Mouse (Mus musculus): ENCODE data around the gene Hsd17b2.

Gene Hsd17b2

DNA sequence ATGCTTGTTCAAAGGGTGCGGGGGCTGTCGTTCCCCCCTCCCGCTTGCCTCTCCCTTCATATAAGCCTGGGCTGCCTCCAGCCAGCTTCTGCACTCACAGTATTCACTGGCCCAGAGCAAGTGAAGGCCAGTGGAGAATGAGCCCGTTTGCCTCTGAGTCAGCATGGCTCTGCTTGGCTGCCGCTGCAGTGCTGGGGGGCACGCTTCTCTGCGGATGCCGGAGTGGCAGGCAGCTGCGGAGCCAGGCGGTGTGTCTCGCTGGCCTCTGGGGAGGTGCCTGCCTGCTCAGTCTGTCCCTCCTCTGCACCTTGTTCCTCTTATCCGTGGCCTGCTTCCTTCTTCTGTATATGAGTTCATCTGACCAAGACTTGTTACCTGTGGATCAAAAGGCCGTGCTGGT is at the start of gene Hsd17b2:
TSS of gene Hsd17b2 (plus strand) at position 46 of the 400 bp plus-strand sequence.
- DNase-seq (ENCODE audit: low read depth), result no peak

DNA sequence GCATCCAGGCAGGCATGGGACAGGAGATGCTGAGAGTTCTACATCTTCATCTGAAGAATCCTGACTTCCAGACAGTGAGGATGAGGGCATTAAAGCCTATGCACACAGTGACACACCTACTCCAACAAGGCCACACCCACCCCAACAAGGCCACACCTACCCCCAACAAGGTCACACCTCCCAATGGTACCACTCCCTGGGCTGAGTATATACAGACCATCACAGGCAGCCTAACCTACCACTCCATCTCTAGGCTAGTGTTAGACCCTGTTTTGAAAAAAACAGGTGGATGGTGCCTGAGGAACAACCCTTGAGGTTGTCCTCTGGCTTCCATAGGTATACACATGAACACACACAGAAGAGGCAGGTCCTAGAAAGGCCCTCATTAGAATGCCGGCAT is 49.4 kb upstream of the Hsd17b2 start:
- DNase-seq (ENCODE audit: low read depth), result no peak

DNA sequence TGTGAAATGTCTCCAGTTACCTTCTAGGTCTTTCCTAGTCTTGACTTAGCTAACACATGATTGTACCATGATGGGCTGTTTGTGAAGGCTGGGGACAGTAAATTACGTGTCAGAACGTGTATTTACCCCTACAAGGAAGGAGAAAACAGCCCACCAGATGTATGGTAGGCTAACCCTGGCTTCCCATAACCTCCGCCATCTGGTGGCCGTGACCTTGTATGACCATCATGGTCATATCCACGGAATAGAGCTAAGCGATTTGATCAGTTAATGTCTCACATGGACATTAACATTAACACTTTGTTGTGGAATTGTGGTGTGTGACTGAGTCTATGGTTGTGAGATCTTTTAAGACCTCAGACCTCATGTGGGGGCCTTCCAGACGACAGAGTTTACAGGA is 42.7 kb upstream of the Hsd17b2 start:
- peak; percentile 27 for DNase-seq (ENCODE audit: low read depth)

DNA sequence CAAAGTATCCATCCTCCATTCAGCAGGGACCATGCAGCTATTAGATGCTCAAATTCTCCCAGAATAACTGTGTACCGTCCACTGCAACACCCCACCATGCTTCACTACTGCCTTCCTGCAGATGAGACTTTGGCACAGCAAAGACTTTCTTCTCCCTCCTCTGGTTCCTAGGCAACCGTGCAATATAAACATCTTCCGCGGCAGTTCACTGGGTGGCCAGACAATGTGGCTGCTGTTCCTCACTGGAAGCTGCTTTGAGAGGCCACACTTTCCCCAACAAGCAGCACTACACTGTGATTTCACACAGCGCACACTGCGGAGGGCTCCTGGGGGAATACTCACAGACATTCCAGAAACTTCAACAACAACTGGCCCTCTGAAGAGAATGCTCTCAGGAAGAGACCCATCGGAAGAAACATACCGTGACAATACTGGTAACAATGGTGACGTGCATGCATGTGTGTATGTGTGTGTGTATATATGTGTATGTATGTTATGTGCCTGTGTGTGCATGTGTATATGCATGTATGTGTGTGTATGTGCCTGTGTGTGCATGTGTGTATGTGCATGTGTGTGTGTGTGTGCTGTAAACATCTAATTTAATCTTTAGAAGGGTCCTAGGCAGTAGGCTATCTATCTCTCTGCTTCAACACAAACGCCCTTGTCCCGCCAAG is 41.2 kb upstream of the Hsd17b2 start:
- DNase-seq (ENCODE audit: low read depth), result no peak

DNA sequence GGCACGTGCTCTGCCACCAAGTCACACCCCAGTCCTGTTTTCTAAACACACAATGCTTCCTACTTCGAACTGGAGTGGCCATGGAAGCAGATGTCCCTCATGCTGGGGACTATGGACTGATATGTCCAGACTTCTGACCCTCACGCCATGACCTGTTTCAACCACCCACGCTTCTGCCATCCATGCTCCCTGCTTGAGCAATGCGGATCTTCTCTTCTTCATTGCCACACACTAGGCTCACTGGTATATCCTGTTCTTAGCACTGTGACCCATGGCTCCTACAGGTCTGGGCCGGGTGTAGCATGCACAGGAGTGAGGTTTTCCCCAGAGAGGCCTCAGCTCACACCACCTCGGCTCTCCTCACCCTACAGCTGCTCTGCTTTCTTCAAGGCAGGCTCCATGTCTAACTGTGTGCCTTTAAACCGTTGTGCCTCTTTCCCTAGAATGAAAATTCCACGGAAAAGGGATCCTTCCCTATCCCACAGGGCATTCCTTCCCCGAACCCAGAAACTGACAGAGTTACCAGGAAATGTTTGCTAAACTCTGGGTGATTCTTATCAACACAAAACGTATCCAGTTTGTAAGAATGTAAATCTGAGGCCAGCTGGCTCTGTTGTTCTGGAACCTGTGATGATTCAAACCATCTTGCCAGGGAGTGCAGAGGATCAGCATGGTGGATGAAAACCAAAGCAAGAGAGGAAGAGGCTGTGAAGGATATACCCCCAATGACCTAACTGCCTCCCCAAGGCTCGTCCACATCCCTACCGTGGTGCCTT is 34.2 kb upstream of the Hsd17b2 start:
- no peak for DNase-seq (ENCODE audit: low read depth)

DNA sequence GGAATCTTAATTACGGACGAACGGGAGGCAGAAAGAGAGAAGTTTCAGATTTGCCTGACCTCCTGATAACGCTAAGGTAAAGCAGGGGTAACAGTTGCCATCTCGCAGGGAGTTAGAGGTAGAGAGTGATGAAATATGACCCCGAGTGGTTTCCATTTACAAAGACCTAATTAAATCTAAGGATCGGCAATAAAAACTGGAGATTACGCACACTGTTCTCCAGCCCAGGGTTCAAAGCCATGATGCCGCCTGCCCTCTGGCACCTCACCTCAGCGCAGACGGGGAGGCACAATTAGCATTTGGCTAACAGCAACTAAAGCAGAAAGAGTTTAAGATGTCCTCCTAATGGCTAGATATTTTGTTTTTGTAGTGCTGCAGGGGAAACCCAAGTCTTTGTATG is 31.2 kb upstream of the Hsd17b2 start:
- DNase-seq (ENCODE audit: low read depth), result no peak

DNA sequence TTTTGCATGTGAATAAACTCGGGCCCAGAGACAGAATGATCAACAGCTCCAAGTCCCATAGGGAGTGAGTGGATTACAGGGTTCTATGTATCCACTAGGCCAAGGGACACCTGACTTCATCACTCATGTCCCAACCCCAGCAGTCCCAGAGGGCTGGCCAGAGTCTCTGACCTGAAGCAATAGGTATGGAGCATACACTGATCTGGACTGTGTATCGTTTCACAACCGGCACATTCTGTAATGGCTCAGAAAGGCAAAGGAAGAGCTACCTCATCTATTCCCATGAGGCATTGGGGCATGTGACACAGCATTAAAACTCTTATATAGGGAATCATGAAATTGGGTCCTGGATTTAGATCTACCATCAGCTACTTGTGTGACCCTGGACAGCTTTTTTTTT is 29.1 kb upstream of the Hsd17b2 start:
- DNase-seq (ENCODE audit: low read depth), result no peak

DNA sequence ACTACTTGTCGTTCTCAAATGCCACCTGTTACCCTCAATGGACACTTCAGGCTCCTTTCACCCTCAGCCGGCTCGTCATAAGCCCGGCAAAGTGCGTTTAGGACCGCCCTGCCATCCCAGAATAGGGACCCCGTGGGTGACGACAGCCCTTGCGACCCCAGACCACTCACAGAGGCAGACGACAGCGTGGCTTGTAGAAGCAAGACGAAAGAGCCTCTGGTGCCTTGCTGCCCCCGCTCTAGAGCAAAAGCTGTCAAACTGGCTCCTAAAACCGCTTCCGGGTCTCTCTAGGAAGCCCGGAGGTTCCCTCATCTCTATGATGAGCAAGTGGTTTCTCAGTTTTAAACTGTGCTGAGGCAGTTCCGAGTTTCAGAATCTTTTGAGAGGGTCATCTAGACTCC is 28.3 kb upstream of the Hsd17b2 start, which contains the start of gene Sdr42e1:
TSS of gene Sdr42e1 (minus strand) at position 260 of the 401 bp plus-strand sequence.
- DNase-seq (ENCODE audit: low read depth), result peak; percentile 61

DNA sequence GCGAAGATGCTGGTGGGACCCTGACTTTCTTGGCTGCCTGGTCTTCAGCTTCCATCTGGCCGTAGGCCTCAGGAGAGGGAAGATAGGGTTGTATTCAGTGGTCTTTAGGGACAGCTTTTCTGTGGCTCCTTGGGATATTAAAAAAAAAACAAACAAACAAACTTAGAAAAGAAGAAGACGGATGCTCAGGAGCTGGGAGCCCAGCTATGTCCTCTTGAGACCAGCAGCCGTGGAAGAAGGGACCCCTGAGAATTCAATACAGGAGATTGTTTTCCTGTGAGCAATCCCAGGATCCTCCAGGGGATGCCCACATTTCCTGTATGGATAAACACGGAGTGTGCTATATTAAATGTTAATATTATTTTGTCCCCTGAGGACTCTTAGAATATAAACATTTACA is 26.5 kb upstream of the Hsd17b2 start:
- no peak for DNase-seq (ENCODE audit: low read depth)

DNA sequence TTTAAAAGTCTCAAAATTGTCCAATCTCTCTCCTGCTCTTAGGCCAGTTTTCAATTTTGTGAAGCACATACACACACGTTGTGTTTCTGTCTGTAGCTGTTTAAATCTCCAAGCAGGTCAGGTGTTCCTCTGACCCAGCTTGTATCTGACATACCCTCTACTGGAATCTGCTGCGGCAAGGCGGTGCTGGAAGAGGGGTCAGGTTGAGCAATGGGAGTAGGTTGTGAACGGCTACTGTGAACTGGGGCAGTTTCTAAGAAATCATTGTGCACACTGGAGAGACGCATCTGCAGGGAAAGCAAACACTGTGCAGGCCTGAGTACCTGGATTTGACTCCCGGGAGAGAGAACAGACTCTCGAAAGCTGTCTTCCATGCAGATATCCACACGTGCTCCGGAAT is 25.2 kb upstream of the Hsd17b2 start:
- no peak for DNase-seq (ENCODE audit: low read depth)

DNA sequence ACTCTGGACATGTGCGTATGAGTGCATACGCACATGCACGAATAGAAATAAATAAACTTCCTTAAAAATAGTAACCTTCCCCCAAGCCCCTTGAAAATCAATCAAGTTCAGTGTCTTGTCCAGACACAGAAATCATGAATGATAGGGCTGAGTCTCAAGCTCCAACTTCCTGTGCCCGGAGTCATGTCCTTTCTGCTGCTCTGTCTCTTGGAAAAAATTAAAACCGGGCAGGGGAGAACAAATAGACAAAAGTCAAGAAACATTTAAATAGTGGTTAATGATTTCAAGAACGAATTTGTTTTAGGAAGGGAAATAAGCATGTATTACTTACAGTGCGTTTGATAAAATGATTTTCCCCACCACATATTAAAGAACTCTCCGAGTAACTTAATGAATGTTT is 24.7 kb upstream of the Hsd17b2 start:
- no peak for DNase-seq (ENCODE audit: low read depth)

DNA sequence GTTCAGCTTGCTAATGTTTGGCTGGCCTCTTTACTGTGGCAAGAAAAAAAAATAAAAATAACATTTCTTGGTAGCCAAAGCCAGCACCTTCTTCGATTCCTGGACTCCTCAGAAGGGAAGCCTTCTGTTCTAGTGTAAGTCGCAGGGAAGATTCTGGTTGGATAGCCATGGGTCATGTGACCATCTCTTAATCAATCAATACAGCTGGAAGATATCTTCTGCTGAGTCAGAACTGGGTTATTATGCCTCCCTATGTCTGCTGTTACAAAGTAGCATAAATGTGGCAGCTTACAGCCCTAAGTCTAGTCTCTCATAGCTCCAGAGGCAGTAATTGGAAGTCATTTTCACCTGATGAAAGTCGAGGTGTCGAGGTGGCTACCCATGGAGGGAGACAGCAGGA is 23.1 kb upstream of the Hsd17b2 start:
- DNase-seq (ENCODE audit: low read depth), result no peak

DNA sequence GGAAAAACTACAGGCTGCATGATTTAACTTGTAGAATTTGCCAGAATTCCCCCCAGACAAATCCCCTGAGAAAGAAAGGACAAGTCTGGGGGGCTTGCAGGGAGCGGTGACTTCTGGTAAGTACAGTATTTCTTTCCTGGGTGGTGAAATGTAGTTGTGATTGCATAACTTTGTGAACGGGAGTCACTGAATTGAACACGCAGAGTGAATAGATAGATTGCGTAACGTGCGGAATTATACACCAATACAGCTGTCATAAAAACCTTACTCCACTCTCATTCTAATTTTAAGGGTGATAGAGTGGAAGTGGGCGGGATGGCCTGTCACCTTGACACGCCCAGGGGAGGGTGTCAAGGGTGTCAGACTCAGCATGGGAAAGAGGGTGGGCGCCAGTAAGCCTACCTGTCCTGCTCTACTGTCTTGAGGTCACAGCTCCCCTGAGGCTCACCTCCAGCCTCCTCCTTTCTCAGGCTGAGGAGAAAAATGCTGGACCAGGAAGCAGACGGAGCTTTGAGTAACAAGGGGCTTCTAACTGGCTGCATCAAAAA is 17.7 kb upstream of the Hsd17b2 start:
- peak; percentile 35 for DNase-seq (ENCODE audit: low read depth)

DNA sequence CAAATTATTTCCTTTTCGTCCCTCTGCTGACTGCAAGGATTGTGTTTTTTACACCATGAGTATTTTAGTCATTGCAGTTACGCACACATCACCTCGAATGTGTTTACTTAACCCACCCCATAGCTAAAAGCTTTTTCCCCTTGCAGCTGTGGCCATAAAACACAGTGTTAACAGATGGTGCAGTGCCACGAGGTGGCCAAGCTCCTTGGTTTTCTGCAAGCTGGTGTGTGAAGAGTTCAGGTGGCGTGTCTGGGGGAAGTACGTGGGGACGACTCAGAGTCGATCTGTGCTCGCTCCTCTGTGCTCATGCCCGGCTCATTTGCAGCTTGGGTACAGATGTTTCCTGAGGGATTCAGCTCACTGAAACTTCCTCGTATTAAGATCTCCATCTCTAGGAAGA is 17.2 kb upstream of the Hsd17b2 start:
- no peak for DNase-seq (ENCODE audit: low read depth)

DNA sequence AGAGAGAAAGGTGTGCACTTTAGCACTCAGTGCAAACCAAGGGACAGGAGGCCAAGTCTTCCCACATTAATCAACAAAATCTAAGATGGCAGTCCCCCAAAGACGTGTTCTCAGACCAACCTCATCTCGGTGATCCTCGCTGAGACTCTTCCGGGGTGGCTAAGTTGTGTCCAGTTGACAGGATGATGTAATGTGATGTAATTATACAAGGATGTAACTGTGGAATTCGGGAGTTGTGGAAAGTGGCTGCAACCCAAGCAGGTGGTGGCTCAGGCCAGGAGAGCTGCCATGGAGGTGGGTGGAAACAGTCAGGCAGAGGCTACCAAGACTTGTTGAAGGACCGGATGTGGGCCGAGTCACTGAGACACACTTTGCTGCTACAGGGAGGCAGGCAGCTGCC is 13.8 kb upstream of the Hsd17b2 start:
- DNase-seq (ENCODE audit: low read depth), result no peak

DNA sequence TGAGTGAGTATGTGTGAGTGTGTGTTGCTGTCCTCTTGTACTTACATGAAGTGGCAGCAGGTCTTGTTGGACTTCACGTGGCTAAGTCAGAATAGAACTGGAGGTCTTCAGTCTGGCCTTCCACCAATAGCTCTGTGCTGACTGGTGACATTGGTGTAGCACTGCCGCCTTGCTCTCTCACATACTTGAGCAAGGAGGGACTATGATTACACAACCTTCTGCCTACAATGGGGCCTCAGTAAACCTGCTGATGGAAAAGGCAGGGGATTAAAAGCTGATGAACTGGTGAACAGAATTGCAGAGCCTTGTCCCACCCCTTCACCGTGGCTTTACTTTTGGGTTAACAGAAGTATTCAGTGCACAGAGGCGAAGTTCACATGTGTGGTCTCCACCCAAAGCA is 9.6 kb upstream of the Hsd17b2 start:
- DNase-seq (ENCODE audit: low read depth), result no peak

DNA sequence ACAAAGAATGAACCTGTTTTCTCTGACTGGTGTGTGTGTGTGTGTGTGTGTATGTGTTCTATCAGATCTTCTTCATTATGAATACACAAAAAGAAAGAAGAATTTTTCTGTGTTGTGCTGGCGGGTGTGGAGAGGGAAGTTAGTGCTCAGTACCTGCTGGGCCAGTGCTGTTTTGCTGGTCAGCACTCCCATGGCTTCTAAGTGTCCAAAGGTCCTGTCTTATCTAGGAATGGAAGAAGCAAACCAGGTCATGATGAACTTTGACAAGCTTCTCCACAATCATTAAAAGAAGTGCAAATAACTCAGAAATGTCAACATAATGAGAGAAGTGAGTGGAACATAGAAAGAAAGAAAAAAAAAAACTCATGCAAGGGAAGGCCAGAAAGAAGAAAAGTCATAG is 6.1 kb upstream of the Hsd17b2 start:
- DNase-seq (ENCODE audit: low read depth), result no peak

DNA sequence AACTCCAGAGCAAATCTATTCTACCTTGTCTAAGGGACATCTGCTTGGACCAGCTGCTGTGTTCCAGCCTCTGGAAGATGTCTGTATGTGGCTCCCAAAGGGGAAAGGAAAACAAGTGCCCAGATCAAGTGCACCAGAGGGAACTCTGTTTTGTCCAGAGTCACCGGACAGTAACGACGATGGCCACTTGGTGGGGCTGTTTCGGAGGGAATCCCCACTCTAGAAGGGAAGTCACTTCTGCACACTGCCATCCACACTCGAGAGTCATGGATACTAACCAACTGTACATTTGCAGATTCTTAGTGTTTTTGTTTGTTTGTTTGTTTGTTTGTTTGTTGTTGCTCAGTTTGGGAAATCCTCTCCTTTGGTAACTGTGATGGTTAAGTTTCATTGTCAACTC is 4.5 kb upstream of the Hsd17b2 start:
- peak; percentile 41 for DNase-seq (ENCODE audit: low read depth)

DNA sequence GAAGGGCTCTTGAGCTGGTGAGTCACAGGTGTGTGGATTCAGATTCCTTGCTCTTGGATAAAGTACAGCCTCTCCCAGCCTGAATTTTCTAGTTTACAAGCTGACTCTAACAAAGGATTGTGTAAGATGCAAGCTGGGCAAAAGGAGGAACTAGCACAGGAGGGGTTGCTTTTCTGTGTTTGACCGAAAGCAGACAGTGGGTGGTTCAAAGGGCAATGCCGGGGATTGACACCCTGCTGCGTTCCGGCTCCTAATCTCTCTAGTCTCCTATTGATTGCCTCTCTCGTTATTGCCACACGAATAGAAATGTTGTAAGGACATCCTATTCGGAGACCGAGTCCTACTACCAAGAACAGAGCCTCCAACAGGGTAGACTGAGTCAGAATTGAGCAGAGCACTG is 1.0 kb upstream of the Hsd17b2 start:
- DNase-seq (ENCODE audit: low read depth), result no peak

DNA sequence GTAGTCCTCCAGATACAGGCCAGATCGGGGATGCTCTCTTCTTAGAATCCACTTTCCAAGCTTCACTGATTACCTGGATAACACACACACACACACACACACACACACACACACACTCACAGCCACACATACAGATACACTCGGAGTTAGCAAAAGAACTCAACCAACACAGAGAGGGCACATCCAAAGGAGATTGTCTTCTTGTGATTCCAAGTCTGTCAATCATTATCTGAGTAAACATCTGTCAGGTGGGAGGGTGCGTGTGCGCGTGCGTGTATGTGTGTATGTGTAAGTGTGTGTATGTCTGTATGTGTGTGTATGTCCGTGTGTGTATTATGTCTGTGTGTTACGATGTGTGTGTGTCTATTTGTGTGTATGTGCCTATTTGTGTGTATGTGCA is 458 bp upstream of the Hsd17b2 start:
- DNase-seq (ENCODE audit: low read depth), result no peak

DNA sequence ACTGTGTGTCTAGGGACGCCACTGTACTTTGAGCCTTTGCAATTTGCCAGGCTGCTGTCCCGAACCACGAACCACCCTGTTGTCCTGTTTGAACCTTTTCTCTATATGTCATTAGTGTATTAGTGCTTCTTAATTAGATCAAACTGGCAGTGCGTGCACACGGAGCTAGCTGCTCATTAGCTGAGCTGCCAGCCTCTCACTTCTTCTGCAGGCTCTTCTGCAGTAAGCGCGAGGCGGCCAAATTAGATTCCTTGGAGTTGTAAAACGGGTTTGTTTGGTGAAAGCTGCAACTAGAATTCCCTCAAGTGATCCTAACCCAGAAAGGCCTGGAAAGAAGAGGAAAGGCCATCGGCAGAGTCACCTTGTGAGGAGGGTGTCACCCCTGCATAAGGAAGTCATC is 997 bp downstream of the Hsd17b2 start:
- DNase-seq (ENCODE audit: low read depth), result no peak

DNA sequence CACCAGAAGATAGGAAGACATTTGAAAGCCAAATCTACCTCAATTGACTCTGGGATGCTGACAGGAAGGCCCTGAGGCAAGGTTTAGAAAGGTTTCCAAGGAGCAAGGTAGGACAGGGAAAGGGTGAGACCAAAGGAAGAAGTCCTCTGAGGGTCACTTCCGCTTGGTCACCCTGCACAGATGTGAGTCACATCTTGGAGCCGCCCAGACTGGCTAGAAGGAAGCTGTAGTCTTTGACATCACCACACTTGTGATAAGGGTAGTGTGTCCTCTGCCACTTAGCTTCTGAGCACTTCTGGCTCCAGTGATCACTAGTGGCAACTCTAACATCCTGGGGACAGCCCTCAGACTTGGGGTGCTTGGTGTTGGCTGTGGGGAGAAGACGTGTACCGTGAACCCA is 4.4 kb downstream of the Hsd17b2 start:
- peak; percentile 63 for DNase-seq (ENCODE audit: low read depth)

DNA sequence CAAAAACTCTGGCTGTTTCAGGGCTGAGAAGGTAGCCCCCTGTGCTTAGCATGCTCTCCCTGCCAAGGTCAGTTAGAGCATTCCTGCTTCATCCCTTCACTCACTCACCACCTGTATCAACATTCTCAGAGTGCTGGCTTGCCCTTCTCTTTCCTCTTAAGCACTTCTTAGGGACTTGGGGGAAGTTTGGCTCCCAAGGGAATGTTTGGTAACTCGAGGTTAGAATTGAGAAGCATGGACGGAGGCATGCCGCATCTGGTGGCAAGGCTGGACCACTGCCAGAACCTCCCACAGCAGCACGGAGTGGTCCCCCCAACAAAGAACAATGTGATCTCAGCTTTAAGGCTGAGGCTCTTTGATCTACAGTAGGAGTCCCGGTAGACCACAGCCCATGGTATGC is 10.5 kb downstream of the Hsd17b2 start:
- DNase-seq (ENCODE audit: low read depth), result no peak

DNA sequence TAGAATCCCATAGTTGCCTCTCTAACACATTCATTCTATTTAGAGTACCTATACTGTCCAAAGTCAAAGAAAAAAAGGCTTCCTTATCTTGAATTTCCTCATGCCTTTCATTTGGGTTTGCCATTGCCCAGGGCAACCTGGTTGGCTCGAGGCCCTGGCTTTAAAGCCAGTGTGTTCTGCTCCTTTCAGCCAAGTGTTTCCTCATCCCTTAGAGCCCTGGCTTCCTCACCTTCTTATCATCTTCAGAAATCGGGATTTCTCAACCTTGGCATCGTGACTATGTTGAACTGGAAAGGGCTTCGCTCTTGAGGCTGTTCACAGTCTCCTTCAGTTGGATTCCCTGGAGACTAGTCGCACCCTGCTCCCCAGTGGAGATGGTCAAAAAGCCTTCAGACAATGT is 12.9 kb downstream of the Hsd17b2 start:
- DNase-seq (ENCODE audit: low read depth), result no peak
